Mouse (Mus musculus): ENCODE results near the gene Slc46a3. TPM values are rescaled to one million over a fixed set of nuclear protein-coding genes. Genes with fewer than 3 reads are reported as not detected.

The Slc46a3 gene
- polyA plus RNA-seq, 1 experiment from 2014 or later: 5.5 TPM

GRCm38 (mm10) chr5:147892735-147893134 lies 1.9 kb downstream of the Slc46a3 start:
- H3K4me3 ChIP-seq (replicated peaks): no peak overlapping the region
- no peak overlapping the region for H3K9ac ChIP-seq (replicated peaks)
- H3K4me2 ChIP-seq: 0 out of 2 replicates have a peak overlapping the region, but pooled peaks have one; percentile 69
- H3K36me3 ChIP-seq: no peaks in the 10 kb centered on the region
- peaks cover 9% of the 10 kb centered on the region; the same call in 1 of the 2 replicates for H3K27me3 ChIP-seq (replicated peaks)
- H3K9me3 ChIP-seq (replicated peaks): no peaks in the 10 kb centered on the region
- peaks cover 21% of the 10 kb centered on the region for H3K4me1 ChIP-seq
- no peak for ATAC-seq (ENCODE audit: low FRiP score)
- H3K27ac ChIP-seq (replicated peaks): no peak overlapping the region
- 23% methylated on average over 6 of the region's 6 CpGs for WGBS

DNA sequence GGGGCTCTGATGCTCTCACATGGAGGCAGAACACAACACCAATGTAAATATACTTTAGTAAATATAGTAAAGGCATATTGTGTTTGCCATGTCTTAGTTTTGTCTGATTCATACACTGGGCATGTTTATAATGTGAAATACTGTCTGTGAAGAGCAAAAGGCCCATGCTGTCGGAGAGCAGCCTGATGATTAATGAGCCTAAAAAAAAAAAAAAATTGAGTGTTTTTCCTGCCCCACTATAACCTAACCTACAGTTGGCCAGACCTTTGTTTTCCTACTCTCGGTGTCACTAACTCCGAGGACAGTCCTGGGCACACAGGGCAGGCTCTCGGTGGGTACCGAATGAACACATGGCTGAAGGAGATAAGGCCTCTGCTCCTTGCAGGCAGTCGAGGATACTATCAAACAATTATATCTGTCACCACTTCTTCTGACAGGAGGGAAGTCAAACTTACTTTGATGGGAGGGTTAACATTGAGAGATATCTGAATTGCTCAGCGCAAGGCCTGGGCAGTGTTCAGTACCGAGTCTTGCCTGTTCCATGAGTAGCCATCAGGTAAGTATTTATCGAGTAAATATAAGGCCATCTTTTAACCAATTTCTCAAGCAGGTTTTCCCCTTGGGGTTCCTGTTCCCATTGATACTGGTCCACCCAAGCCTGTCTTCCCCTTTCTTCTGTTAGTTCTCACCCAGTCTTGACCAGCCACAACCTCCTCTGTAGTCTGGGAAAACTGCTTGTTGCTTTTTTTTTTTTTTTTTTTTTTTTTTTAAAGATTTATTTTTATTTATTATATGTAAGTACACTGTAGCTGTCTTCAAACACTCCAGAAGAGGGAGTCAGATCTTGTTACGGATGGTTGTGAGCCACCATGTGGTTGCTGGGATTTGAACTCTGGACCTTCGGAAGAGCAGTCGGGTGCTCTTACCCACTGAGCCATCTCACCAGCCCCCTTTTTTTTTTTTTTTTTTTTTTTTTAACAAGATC lies 6.0 kb downstream of the Slc46a3 start:
- no peak overlapping the region for H3K27ac ChIP-seq (replicated peaks)
- no peaks in the 10 kb centered on the region for H3K9me3 ChIP-seq (replicated peaks)
- 94% methylated on average over 10 of the region's 12 CpGs for WGBS
- no peak overlapping the region for H3K4me2 ChIP-seq
- H3K4me1 ChIP-seq: peaks cover 7% of the 10 kb centered on the region
- peaks cover 4% of the 10 kb centered on the region; the same call in 1 of the 2 replicates for H3K27me3 ChIP-seq (replicated peaks)
- peaks cover 3% of the 10 kb centered on the region; the same call in 1 of the 2 replicates for H3K36me3 ChIP-seq
- no peak for ATAC-seq (ENCODE audit: low FRiP score)
- H3K9ac ChIP-seq (replicated peaks): no peak overlapping the region
- no peak overlapping the region for H3K4me3 ChIP-seq (replicated peaks)

GRCm38 (mm10) chr5:147883581-147883980 lies 11.0 kb downstream of the Slc46a3 start:
- no peak for ATAC-seq (ENCODE audit: low FRiP score)
- WGBS: 89% methylated on average over 6 of the region's 6 CpGs
- no peak overlapping the region for H3K4me3 ChIP-seq (replicated peaks)

DNA sequence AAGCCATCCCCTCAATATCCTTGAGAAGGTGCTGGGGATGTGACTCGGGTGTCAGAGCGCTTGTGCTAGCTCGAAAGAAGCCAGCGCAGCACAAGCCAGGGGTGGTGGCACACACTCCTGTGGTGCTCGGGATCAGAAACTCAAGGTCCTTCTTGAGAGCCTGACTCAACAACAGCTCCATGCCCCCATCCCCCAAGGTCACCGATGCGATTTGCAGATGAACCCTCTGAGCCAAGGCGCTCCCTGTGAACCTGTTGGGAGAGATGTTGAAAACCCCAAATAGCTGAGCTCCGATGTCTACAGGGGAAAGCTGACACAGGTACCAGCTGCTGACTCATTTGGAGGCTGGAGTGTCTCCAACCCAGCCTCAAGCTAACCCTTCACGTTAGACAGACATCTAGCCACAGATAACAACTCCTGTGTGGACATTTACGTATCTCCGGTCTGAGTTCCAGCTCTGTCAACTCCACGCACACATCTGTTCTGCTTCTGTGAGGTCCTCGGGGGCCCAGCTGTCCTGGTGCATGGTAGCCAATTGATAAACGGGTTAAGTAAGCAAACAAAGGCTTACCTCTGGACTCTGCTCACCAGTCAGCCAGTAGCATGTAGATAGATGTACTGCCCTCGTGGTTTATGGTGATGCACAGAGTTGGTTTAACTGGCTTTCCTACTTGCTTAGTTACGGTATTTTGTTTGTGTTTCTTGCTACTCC lies 14.5 kb downstream of the Slc46a3 start:
- peaks cover 56% of the 10 kb centered on the region for H3K36me3 ChIP-seq
- WGBS: 95% methylated on average over 17 of the region's 17 CpGs
- ATAC-seq (ENCODE audit: low FRiP score): no peak

More at GRCm38 (mm10) chr5:147883581-147883980, 11.0 kb downstream of the Slc46a3 start:
- Histone ChIP-seq H3K9me3 (replicated peaks) (no peaks in the 10 kb centered on the region), H3K27ac (replicated peaks) (no peak overlapping the region), H3K27me3 (replicated peaks) (no peaks in the 10 kb centered on the region), H3K4me1 (no peaks in the 10 kb centered on the region), H3K36me3 (peaks cover 24% of the 10 kb centered on the region), H3K9ac (replicated peaks) (no peak overlapping the region), H3K4me2 (no peak overlapping the region)

GRCm38 (mm10) chr5:147877520-147877919 lies 17.1 kb downstream of the Slc46a3 start:
- H3K4me1 ChIP-seq: no peaks in the 10 kb centered on the region
- no peak overlapping the region for H3K4me3 ChIP-seq (replicated peaks)
- H3K9me3 ChIP-seq (replicated peaks): no peaks in the 10 kb centered on the region
- WGBS: 84% methylated on average over 6 of the region's 6 CpGs
- peaks cover 79% of the 10 kb centered on the region for H3K36me3 ChIP-seq
- no peak for ATAC-seq (ENCODE audit: low FRiP score)
- H3K27ac ChIP-seq (replicated peaks): no peak overlapping the region
- no peaks in the 10 kb centered on the region for H3K27me3 ChIP-seq (replicated peaks)
- H3K4me2 ChIP-seq: no peak overlapping the region
- no peak overlapping the region for H3K9ac ChIP-seq (replicated peaks)

More for the DNA sequence above, 14.5 kb downstream of the Slc46a3 start:
- Histone ChIP-seq H3K27me3 (replicated peaks) (no peaks in the 10 kb centered on the region), H3K4me1 (no peaks in the 10 kb centered on the region), H3K27ac (replicated peaks) (no peak overlapping the region), H3K9ac (replicated peaks) (no peak overlapping the region), H3K4me3 (replicated peaks) (no peak overlapping the region), H3K4me2 (no peak overlapping the region), H3K9me3 (replicated peaks) (no peaks in the 10 kb centered on the region)

DNA sequence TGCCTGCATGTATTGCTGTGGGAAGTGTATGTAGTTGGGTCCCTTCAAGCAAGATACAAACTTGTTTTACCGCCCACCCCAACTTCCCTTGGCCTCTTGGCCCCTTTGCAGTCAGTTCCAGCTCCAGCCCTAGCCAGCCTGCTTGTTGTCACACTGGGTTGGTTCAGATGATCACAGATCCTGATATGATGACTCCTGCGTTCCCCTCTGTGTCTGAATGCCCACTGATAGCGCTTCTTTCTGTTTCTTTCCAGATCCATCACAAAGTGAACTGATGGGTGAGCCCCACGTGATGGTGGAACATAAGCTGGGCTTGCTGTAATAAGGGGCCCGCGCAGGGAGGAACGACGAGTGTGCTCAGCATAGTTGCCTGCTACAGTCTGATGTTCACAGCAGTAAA lies 19.4 kb downstream of the Slc46a3 start:
- Histone ChIP-seq H3K9me3 (replicated peaks) (no peaks in the 10 kb centered on the region), H3K27me3 (replicated peaks) (no peaks in the 10 kb centered on the region), H3K4me1 (no peaks in the 10 kb centered on the region), H3K4me2 (no peak overlapping the region), H3K27ac (replicated peaks) (no peak overlapping the region), H3K9ac (replicated peaks) (no peak overlapping the region), H3K36me3 (peaks cover 85% of the 10 kb centered on the region), H3K4me3 (replicated peaks) (no peak overlapping the region)
- WGBS: 97% methylated on average over 8 of the region's 8 CpGs
- ATAC-seq (ENCODE audit: low FRiP score): no peak

DNA sequence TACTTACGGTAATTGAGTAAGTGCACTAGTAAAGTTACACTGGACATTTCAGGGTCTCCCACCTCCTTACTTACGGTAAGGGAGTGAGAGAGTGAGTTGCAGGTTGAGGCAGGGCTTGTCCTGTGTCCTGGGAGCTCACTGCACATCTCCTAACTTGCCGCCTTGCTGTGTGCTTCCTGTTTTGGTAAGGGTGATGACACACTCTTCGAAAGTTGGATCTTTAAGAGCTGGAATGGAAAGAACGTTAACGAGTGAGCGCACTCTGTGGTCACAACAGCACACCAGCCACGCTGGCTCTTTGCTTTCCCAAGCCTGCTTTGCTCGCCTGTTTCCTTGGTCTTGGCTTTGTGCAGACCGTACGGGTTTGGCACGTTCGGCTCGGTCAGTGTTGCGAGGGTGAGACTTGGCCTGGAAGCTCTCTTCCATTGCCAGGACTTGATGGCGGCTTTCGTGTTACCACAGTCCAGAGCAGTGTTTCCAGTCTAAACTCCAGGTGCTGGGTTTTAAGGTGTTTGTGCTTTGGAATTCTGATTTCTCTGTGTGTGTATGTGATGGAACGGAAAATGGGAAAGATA lies 20.0 kb downstream of the Slc46a3 start:
- H3K4me2 ChIP-seq: no peak overlapping the region
- no peaks in the 10 kb centered on the region for H3K9me3 ChIP-seq (replicated peaks)
- WGBS: 97% methylated on average over 18 of the region's 18 CpGs
- no peaks in the 10 kb centered on the region for H3K27me3 ChIP-seq (replicated peaks)
- H3K4me1 ChIP-seq: no peaks in the 10 kb centered on the region
- ATAC-seq (ENCODE audit: low FRiP score): no peak
- H3K27ac ChIP-seq (replicated peaks): no peak overlapping the region
- H3K4me3 ChIP-seq (replicated peaks): no peak overlapping the region
- H3K9ac ChIP-seq (replicated peaks): no peak overlapping the region
- H3K36me3 ChIP-seq: peaks cover 86% of the 10 kb centered on the region

GRCm38 (mm10) chr5:147871091-147871820 lies 23.4 kb downstream of the Slc46a3 start:
- Histone ChIP-seq H3K36me3 (peaks cover 89% of the 10 kb centered on the region), H3K27ac (replicated peaks) (no peak overlapping the region), H3K4me1 (no peaks in the 10 kb centered on the region), H3K9me3 (replicated peaks) (no peaks in the 10 kb centered on the region), H3K27me3 (replicated peaks) (no peaks in the 10 kb centered on the region), H3K4me3 (replicated peaks) (no peak overlapping the region), H3K9ac (replicated peaks) (no peak overlapping the region), H3K4me2 (no peak overlapping the region)
- ATAC-seq (ENCODE audit: low FRiP score): no peak
- 93% methylated on average over 15 of the region's 15 CpGs for WGBS

GRCm38 (mm10) chr5:147870296-147870695 lies 24.3 kb downstream of the Slc46a3 start:
- H3K27ac ChIP-seq (replicated peaks): no peak overlapping the region
- H3K4me2 ChIP-seq: no peak overlapping the region
- no peak for ATAC-seq (ENCODE audit: low FRiP score)
- H3K9me3 ChIP-seq (replicated peaks): no peaks in the 10 kb centered on the region
- 85% methylated on average over 1 of the region's 1 CpGs for WGBS
- no peak overlapping the region for H3K9ac ChIP-seq (replicated peaks)
- H3K4me1 ChIP-seq: no peaks in the 10 kb centered on the region
- peaks cover 84% of the 10 kb centered on the region for H3K36me3 ChIP-seq
- H3K4me3 ChIP-seq (replicated peaks): no peak overlapping the region
- no peaks in the 10 kb centered on the region for H3K27me3 ChIP-seq (replicated peaks)

- Histone ChIP-seq H3K27me3 (replicated peaks) (no peaks in the 10 kb centered on the region), H3K4me1 (no peaks in the 10 kb centered on the region), H3K27ac (replicated peaks) (no peak overlapping the region), H3K36me3 (peaks cover 84% of the 10 kb centered on the region), H3K4me3 (replicated peaks) (no peak overlapping the region), H3K9ac (replicated peaks) (no peak overlapping the region), H3K9me3 (replicated peaks) (no peaks in the 10 kb centered on the region), H3K4me2 (no peak overlapping the region)
- 90% methylated on average over 6 of the region's 6 CpGs for WGBS
- no peak for ATAC-seq (ENCODE audit: low FRiP score)
Measured at GRCm38 (mm10) chr5:147869568-147869967, 25.0 kb downstream of the Slc46a3 start.

- H3K4me2 ChIP-seq: no peak overlapping the region
- 97% methylated on average over 4 of the region's 4 CpGs for WGBS
- peaks cover 84% of the 10 kb centered on the region for H3K36me3 ChIP-seq
- no peaks in the 10 kb centered on the region for H3K4me1 ChIP-seq
- no peak for ATAC-seq (ENCODE audit: low FRiP score)
- no peak overlapping the region for H3K9ac ChIP-seq (replicated peaks)
- no peak overlapping the region for H3K27ac ChIP-seq (replicated peaks)
- H3K4me3 ChIP-seq (replicated peaks): no peak overlapping the region
- no peaks in the 10 kb centered on the region for H3K27me3 ChIP-seq (replicated peaks)
- H3K9me3 ChIP-seq (replicated peaks): no peaks in the 10 kb centered on the region
Measured at GRCm38 (mm10) chr5:147868674-147869073, 25.9 kb downstream of the Slc46a3 start.
